Mouse (Mus musculus) monocyte, adult 59 days (primary cell): Measurements from ENCODE around the gene Ikbke. TPM values are rescaled to one million over a fixed set of nuclear protein-coding genes. Genes with fewer than 3 reads are reported as not detected.

Experiments
- total RNA-seq, 2 experiments: library from RNA; stranded (reverse); gene quantifications; one replicate each; pipeline ENCODE4 v1.2.4; 2023

The Ikbke gene
- total RNA-seq, result 10 to 100 TPM; 53.7 to 59.9 TPM

GRCm38 (mm10) chr1:131279456-131279776 lies at the start of gene Ikbke:
TSS of gene Ikbke (minus strand) at chr1:131279606.

GRCm38 (mm10) chr1:131245089-131245856 lies 34.1 kb downstream of the Ikbke start, which contains the start of gene Rassf5:
TSS of gene Rassf5 (minus strand) at chr1:131245258.

Other genes with a start within 250 kb of the Ikbke start
- gene Mapkapk2, start 181.8 kb downstream of the Ikbke start, total RNA-seq, result 100 to 1,000 TPM; 437 to 448 TPM
- 10 to 100 TPM; 11.9 to 13.1 TPM for gene Dyrk3, start 141.3 kb downstream of the Ikbke start, total RNA-seq
- 10 to 100 TPM; 12.3 to 17.0 TPM for gene Eif2d, start 126.4 kb downstream of the Ikbke start, total RNA-seq
- 100 to 1,000 TPM; 197 to 202 TPM for gene Rassf5, start 34.3 kb downstream of the Ikbke start, total RNA-seq
- 100 to 1,000 TPM; 129 to 132 TPM for gene Srgap2, start 247.7 kb upstream of the Ikbke start, total RNA-seq
- gene Fam72a, start 248.3 kb upstream of the Ikbke start, total RNA-seq, result under 1 TPM; 0.24 to 0.50 TPM